Mouse (Mus musculus): ENCODE measurements around the gene Spata4. TPM values are rescaled to one million over a fixed set of nuclear protein-coding genes. Genes with fewer than 3 reads are reported as not detected.

Gene Spata4
- polyA plus RNA-seq, 1 experiment from 2014 or later: not detected

GRCm38 (mm10) chr8:54638634-54639033, 38.1 kb downstream of the Spata4 start:
- Histone ChIP-seq H3K4me1 (ENCODE audit: control insufficient read depth, low read depth, low read length) (no peaks in the 10 kb centered on the region), H3K27ac (ENCODE audit: low read length) (no peak overlapping the region), H3K4me2 (ENCODE audit: low read depth, low read length) (no peak overlapping the region), H3K9ac (ENCODE audit: low read depth, low read length) (no peak overlapping the region), H3K27me3 (ENCODE audit: control insufficient read depth, insufficient read depth, low read depth, low read length) (no peaks in the 10 kb centered on the region), H3K9me3 (replicated peaks; ENCODE audit: control insufficient read depth, low read length) (no peaks in the 10 kb centered on the region), H3K4me3 (ENCODE audit: low read depth, low read length) (no peak overlapping the region), H3K36me3 (ENCODE audit: control insufficient read depth, insufficient read depth) (no peaks in the 10 kb centered on the region)
- 73% methylated on average over 4 of the region's 4 CpGs for WGBS (ENCODE audit: insufficient replicate concordance)
- no peak for ATAC-seq (ENCODE audit: low read depth)

Other genes with a start within 250 kb of the Spata4 start
- gene Asb5, start 71.2 kb upstream of the Spata4 start, polyA plus RNA-seq (2015; fragmentation: Nextera tagmentation; extraction: Ambion mirVana): 1.1 TPM in 2 replicates
- 54.9 and 61.7 TPM in 2 replicates for gene Spcs3, start 70.8 kb upstream of the Spata4 start, polyA plus RNA-seq (2015; fragmentation: Nextera tagmentation; extraction: Ambion mirVana)